Mouse (Mus musculus) adrenal gland, postnatal 36 days (tissue): ENCODE measurements at regions not wholly inside any gene's neighbourhood (a gene's known extent, or its start where the extent isn't known, plus 50 kb on each side); places are given as distances from the start of the nearest gene placed in this dataset. TPM values are rescaled to one million over a fixed set of nuclear protein-coding genes. Genes with fewer than 3 reads are reported as not detected.

Source experiments
- DNase-seq, 2 experiments: peaks; one replicate each; pipeline ENCODE4 v3.0.0; 2021; ENCODE audit warnings: mixed read lengths in 1 of 2
- microRNA-seq: library from miRNA; unstranded; fragments of <30 nt; microRNA quantifications from one replicate; pipeline ENCODE4 v1.2.0, GENCODE M21; 2021

GRCm38 (mm10) chr12:94749747-94750515, 942.1 kb upstream of the Flrt2 start:
- DNase-seq = no peak

DNA sequence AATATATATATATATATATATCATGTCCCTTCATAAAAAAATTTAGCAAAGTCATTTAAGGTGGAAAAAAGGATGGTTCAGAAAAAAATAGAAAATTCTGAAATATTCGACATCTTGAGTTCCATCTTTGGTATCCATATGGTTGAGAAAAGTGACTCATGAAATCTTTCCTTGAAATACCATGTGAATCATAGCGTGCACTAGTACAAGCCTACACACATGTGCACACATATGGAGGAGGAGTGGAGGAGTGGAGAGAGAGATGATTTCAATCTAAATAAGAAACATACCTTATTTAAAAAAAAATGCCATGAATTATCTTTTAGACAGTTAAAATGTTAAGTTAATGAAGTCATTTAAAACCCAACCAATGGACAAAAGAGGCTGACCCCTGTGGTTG, 936.3 kb upstream of the Flrt2 start:
- DNase-seq = no peak

- DNase-seq = no peak
Observed at GRCm38 (mm10) chr12:94795913-94796615, 896.0 kb upstream of the Flrt2 start.

DNA sequence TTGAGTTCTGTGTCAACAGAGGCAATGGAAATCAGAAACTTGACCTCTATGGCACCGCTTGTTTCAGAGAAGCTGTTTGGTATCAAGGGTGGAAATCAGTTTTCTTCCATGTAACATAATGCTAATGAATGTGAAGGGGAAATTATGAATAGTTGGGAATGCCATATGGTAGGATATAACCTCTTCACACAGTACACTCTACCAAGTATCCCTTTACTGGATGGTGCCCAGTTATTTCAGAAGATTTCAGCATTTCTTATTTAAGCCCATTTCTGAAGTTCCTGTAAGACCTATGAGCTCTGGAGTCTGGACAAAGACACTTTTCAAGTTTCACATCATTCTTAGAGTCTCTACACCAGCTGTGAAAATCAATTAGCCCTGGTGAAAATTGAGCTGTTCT, 887.3 kb upstream of the Flrt2 start:
- no peak for DNase-seq

GRCm38 (mm10) chr12:94831400-94831799, 860.6 kb upstream of the Flrt2 start:
- DNase-seq = no peak

DNA sequence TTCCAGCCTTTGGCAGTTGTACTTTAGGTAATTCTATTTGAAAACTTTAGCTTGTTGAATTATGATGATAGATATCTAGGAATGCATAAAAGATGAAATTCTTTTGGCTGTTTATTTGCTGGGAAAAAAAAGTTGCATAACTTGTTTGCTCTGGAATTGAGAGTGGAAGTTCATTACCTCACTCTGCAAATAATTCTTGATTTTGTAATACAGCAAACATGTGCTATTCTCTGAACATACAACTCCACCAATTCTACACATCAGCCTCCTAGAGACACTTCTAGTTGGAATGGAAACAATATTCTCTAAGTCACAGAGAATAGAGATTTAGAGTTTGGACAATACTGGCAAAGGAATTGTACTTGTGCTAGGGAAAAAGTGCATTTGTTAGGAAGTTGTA, 829.3 kb upstream of the Flrt2 start:
- no peak for DNase-seq

GRCm38 (mm10) chr12:94910816-94911215, 781.2 kb upstream of the Flrt2 start:
- no peak for DNase-seq

- DNase-seq = no peak
Observed at GRCm38 (mm10) chr12:94943067-94943466, 749.0 kb upstream of the Flrt2 start.

Small RNA genes lying in the stretch of these regions (microRNA-seq; reads per million reads assigned to microRNA genes)
- not detected for gene Mir8099-2
